Mouse (Mus musculus) liver, embryonic 16.5 days (tissue): ENCODE measurements at regions not wholly inside any gene's neighbourhood (a gene's known extent, or its start where the extent isn't known, plus 50 kb on each side); places are given as distances from the start of the nearest gene placed in this dataset.

Experiments
- ATAC-seq: fragments of 200-750 bp; cut with Nextera tagmentation; 2 replicates; pipeline ENCODE4 v1.8.0; 2017; ENCODE audit warnings: low read depth, mild to moderate bottlenecking, moderate number of reproducible peaks, moderate library complexity
- H3K27ac ChIP-seq: fragments of 300-500 bp; sonication (generic); 2 replicates; pipeline ENCODE4 v1.5.1; 2014; ENCODE audit warnings: mild to moderate bottlenecking, low read length
- H3K27me3 ChIP-seq: fragments of 300-500 bp; sonication (generic); 2 replicates; pipeline ENCODE4 v1.6.1; 2014; ENCODE audit warnings: low read depth, low read length, mixed read lengths; ENCODE audit not compliant: control insufficient read depth, insufficient read depth
- H3K36me3 ChIP-seq: fragments of 300-500 bp; sonication (generic); 2 replicates; pipeline ENCODE4 v1.6.1; 2014; ENCODE audit warnings: mild to moderate bottlenecking; ENCODE audit not compliant: control insufficient read depth, insufficient read depth
- H3K4me1 ChIP-seq: fragments of 300-500 bp; sonication (generic); 2 replicates; pipeline ENCODE4 v1.6.1; 2014; ENCODE audit warnings: low read depth, low read length, mixed read lengths; ENCODE audit not compliant: control insufficient read depth
- H3K4me2 ChIP-seq: fragments of 300-500 bp; sonication (generic); 2 replicates; pipeline ENCODE4 v1.6.1; 2014; ENCODE audit warnings: low read depth, low read length, mixed read lengths
- H3K4me3 ChIP-seq: fragments of 300-500 bp; sonication (generic); 2 replicates; pipeline ENCODE4 v1.5.1; 2014; ENCODE audit warnings: low read depth, mild to moderate bottlenecking, low read length
- H3K9ac ChIP-seq: fragments of 300-500 bp; sonication (generic); 2 replicates; pipeline ENCODE4 v1.6.1; 2014; ENCODE audit warnings: low read depth, low read length
- H3K9me3 ChIP-seq: fragments of 300-500 bp; sonication (generic); replicated peaks from 2 replicates; pipeline ENCODE4 v1.6.1; 2016; ENCODE audit warnings: low read length; ENCODE audit not compliant: control insufficient read depth
- WGBS: fragments of 180-500 bp; shearing (Covaris S2); extraction: QIAGEN DNeasy Blood & Tissue Kit; methylation state at CpG from one replicate; pipeline ENCODE4 v1.1.7; 2014; ENCODE audit not compliant: insufficient replicate concordance; 5-methylcytosine and 5-hydroxymethylcytosine counted together

- no peaks in the 10 kb centered on the region for H3K4me1 ChIP-seq
- H3K4me3 ChIP-seq = no peak overlapping the region
- H3K9ac ChIP-seq = no peak overlapping the region
- H3K27ac ChIP-seq = no peak overlapping the region
- no peaks in the 10 kb centered on the region for H3K36me3 ChIP-seq
- no peak overlapping the region for H3K4me2 ChIP-seq
- 49% methylated on average over 5 of the region's 5 CpGs for WGBS
- ATAC-seq = no peak
- H3K27me3 ChIP-seq = no peaks in the 10 kb centered on the region
- no peaks in the 10 kb centered on the region for H3K9me3 ChIP-seq
Measured at GRCm38 (mm10) chr5:4304201-4304600, 112.0 kb downstream of the Mterf1b start.

GRCm38 (mm10) chr5:4308514-4308913 lies 116.3 kb downstream of the Mterf1b start:
- Histone ChIP-seq H3K9ac (no peak overlapping the region), H3K27ac (no peak overlapping the region), H3K36me3 (no peaks in the 10 kb centered on the region), H3K27me3 (no peaks in the 10 kb centered on the region), H3K9me3 (no peaks in the 10 kb centered on the region), H3K4me3 (no peak overlapping the region), H3K4me1 (no peaks in the 10 kb centered on the region), H3K4me2 (no peak overlapping the region)
- no peak for ATAC-seq
- WGBS = 46% methylated on average over 5 of the region's 5 CpGs

GRCm38 (mm10) chr5:4311169-4311568 lies 119.0 kb downstream of the Mterf1b start:
- H3K27me3 ChIP-seq = no peaks in the 10 kb centered on the region
- 58% methylated on average over 4 of the region's 4 CpGs for WGBS
- no peaks in the 10 kb centered on the region for H3K36me3 ChIP-seq
- H3K9me3 ChIP-seq = no peaks in the 10 kb centered on the region
- H3K9ac ChIP-seq = no peak overlapping the region
- H3K27ac ChIP-seq = no peak overlapping the region
- ATAC-seq = no peak
- H3K4me2 ChIP-seq = no peak overlapping the region
- no peaks in the 10 kb centered on the region for H3K4me1 ChIP-seq
- H3K4me3 ChIP-seq = no peak overlapping the region

GRCm38 (mm10) chr5:4311599-4311998 lies 119.4 kb downstream of the Mterf1b start:
- Histone ChIP-seq H3K4me3 (no peak overlapping the region), H3K27ac (no peak overlapping the region), H3K4me1 (no peaks in the 10 kb centered on the region), H3K4me2 (no peak overlapping the region), H3K27me3 (no peaks in the 10 kb centered on the region), H3K36me3 (no peaks in the 10 kb centered on the region), H3K9ac (no peak overlapping the region), H3K9me3 (no peaks in the 10 kb centered on the region)
- no peak for ATAC-seq
- WGBS = 47% methylated on average over 4 of the region's 4 CpGs

GRCm38 (mm10) chr5:4312675-4313074 lies 120.5 kb downstream of the Mterf1b start:
- no peaks in the 10 kb centered on the region for H3K9me3 ChIP-seq
- H3K27ac ChIP-seq = no peak overlapping the region
- no peak overlapping the region for H3K9ac ChIP-seq
- no peaks in the 10 kb centered on the region for H3K4me1 ChIP-seq
- ATAC-seq = no peak
- 74% methylated on average over 14 of the region's 14 CpGs for WGBS
- H3K27me3 ChIP-seq = no peaks in the 10 kb centered on the region
- H3K36me3 ChIP-seq = no peaks in the 10 kb centered on the region
- H3K4me3 ChIP-seq = no peak overlapping the region
- no peak overlapping the region for H3K4me2 ChIP-seq

- no peaks in the 10 kb centered on the region for H3K9me3 ChIP-seq
- H3K4me1 ChIP-seq = no peaks in the 10 kb centered on the region
- no peak for ATAC-seq
- H3K27me3 ChIP-seq = no peaks in the 10 kb centered on the region
- H3K4me2 ChIP-seq = no peak overlapping the region
- WGBS = 64% methylated on average over 8 of the region's 8 CpGs
- no peak overlapping the region for H3K27ac ChIP-seq
- no peaks in the 10 kb centered on the region for H3K36me3 ChIP-seq
- H3K4me3 ChIP-seq = no peak overlapping the region
- H3K9ac ChIP-seq = no peak overlapping the region
Measured at GRCm38 (mm10) chr5:4322634-4323386, 130.6 kb downstream of the Mterf1b start.

DNA sequence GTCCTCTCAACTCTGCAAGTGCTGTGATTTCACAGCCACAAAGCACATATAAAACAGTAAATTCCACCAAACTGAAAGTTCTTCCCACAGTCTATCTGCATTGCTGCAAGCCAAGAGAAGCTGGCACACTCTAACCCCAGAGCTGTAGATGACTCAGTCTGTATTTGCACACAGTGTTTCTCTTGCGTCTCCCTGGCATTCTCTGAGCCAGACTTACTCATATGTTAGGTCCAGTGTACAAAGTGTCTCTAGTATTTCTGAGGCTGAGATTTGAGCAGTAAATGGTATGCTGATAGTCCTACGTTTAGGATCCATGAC lies 131.2 kb downstream of the Mterf1b start:
- Histone ChIP-seq H3K27ac (no peak overlapping the region), H3K27me3 (no peaks in the 10 kb centered on the region), H3K9me3 (no peaks in the 10 kb centered on the region), H3K36me3 (no peaks in the 10 kb centered on the region), H3K4me2 (no peak overlapping the region), H3K4me1 (no peaks in the 10 kb centered on the region), H3K4me3 (no peak overlapping the region), H3K9ac (no peak overlapping the region)
- WGBS = 60% methylated on average over 2 of the region's 2 CpGs
- no peak for ATAC-seq

DNA sequence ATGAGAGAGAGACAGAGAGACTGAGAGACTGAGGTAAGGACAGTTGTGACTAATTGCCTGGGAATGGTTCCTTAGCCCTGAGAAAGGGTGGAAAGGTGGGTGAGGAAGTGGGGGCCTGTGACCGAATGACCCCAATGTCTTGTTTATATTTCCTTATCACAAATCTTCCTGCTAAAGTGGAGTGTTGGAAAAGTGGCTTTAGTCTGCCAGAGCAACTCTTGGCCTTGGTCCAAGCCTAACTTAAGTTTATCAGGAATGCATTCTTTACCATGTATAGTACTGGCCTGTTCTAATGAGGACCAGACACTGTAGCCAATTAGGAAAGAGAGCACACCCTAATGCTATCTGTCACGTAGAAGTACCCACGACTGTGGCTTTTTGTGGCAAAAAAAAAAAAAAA lies 133.6 kb downstream of the Mterf1b start:
- ATAC-seq = peak; percentile 49
- no peaks in the 10 kb centered on the region for H3K27me3 ChIP-seq
- H3K9me3 ChIP-seq = no peaks in the 10 kb centered on the region
- no peak overlapping the region for H3K9ac ChIP-seq
- no peak overlapping the region for H3K27ac ChIP-seq
- H3K36me3 ChIP-seq = no peaks in the 10 kb centered on the region
- no peaks in the 10 kb centered on the region for H3K4me1 ChIP-seq
- WGBS = 5% methylated on average over 3 of the region's 3 CpGs
- H3K4me2 ChIP-seq = no peak overlapping the region
- H3K4me3 ChIP-seq = no peak overlapping the region

- H3K4me1 ChIP-seq = no peaks in the 10 kb centered on the region
- 0 out of 2 replicates have a peak overlapping the region, but pooled peaks have one; percentile 7 for H3K27ac ChIP-seq
- 0 out of 2 replicates have a peak overlapping the region, but pooled peaks have one; percentile 6 for H3K4me2 ChIP-seq
- no peaks in the 10 kb centered on the region for H3K27me3 ChIP-seq
- ATAC-seq = peak; percentile 86
- H3K4me3 ChIP-seq = no peak overlapping the region
- 25% methylated on average over 8 of the region's 8 CpGs for WGBS
- H3K9me3 ChIP-seq = no peaks in the 10 kb centered on the region
- no peaks in the 10 kb centered on the region for H3K36me3 ChIP-seq
- H3K9ac ChIP-seq = no peak overlapping the region
Measured at GRCm38 (mm10) chr5:4326309-4327014, 134.3 kb downstream of the Mterf1b start.
